Mouse (Mus musculus) erythroid progenitor cell, adult 5-6 weeks (primary cell): Measurements from ENCODE around the gene Taz. TPM values are rescaled to one million over a fixed set of nuclear protein-coding genes. Genes with fewer than 3 reads are reported as not detected.

Source experiments
- ATAC-seq: replicated peaks from 2 replicates; pipeline ENCODE4 v1.8.0; 2016; ENCODE audit warnings: moderate number of reproducible peaks, mild to moderate bottlenecking, moderate TSS enrichment, inconsistent platforms; ENCODE audit not compliant: poor library complexity, low FRiP score, severe bottlenecking
- total RNA-seq, 2 experiments: library from RNA; stranded (forward) in 1 of 2; stranded (reverse) in 1 of 2; fragments of 150-400 nt in 1 of 2; fragments of 186-747, 209-891 nt in 1 of 2; gene quantifications; 2 replicates each; pipeline versions ENCODE4 v1.2.3 to v1.2.4; 2015 to 2017; ENCODE audit warnings: low replicate concordance in 2 of 2

The Taz gene
- total RNA-seq (2015; ENCODE audit: low replicate concordance) (41.8 and 53.2 TPM in 2 replicates), total RNA-seq (2017; ENCODE audit: low replicate concordance) (13.8 and 18.6 TPM in 2 replicates)

DNA sequence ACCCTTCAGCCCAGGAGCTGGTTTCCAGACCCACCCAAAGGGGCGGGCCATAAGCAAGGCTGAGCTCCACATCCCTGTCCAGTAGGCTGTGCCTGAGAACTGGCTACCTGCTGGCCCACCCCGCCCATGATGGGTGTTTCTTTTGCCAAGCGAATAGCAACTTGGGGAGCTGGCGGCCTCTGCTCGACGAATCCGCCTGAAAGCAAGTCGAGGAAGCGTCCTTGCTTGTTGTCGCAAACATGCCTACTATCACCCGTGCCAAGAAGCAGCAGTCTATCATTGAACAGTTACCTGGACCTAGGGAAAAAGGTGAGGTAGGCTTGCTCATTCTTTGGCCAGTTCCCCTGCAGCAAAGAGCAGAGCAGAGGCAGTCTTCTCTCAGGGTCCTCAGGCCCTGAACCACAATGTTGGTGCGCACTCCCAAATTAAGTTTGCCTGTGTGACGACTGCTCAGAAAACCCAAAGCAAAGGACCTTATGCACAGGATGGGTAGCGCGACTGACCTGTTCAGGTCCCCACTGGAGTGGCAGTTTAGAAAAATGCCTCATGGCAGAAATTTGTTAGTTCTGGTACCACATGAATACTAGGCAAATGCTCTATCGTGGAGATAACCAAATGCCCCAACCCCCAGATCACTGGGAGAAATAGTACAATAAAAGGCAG, at the start of gene Taz, which contains the start of gene Dnase1l1:
Gene Taz, plus strand, starts transcription at position 181 of the 663 bp plus-strand sequence.
Gene Dnase1l1, minus strand, starts transcription at position 606 of the 663 bp plus-strand sequence.
- ATAC-seq, result peak; percentile 91

DNA sequence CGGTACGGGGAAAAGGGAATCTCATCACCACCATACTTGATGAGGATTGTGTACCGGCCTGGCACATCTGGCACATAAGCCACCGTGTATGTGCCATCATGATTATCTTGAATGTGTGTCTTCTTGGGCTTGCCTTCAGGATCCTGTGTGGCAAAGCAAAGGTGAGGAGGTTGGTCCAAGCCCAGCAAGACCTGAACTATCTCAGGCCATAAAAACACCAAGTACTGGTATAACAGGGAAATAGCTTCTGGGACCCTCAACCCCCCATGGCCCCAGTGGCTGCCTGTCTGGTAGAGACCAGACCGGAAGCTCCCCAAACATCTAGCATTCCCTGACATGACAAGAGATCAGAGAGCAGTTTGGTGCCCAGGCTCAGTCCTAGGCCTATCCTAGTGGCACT, 48.5 kb upstream of the Taz start:
- ATAC-seq, result no peak

DNA sequence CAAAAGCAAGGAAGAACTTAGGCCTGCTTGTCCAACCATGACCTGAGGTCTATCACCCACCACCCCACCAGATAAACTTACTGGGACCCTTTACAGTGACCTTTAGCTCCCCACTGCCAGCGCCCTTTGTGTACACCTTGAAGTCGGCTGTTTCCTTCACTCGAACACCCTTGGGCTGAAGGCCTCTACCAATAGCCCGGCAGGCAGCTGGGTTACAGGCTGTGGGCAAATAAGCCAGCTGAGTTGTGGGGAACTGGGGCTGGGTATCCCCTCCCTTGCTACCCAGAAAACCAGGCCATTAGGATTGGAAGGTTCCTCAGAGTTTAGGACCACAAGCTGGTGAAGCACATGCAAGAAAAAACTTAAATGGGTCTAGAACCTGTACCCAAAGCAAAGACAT, 41.4 kb upstream of the Taz start:
- no peak for ATAC-seq

DNA sequence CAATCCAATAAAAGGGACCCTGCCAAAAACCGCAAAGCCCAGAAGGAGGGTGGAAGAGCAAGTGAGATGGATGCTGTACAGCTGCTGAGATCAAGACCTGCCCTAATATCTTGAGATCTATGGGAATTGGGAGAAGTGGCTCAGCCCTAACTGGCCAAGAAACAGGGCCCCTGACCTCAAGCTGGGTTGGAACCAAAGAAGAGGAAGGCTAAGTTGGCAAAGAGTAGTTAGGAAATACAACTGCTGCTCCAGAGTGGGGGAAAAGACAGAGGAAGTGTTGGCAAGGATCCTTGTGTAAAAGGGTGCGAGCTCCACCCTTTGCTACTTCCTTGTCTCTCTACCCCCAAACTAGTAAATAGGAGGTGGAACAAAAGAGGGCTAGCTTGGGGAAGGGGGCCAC, 38.3 kb upstream of the Taz start:
- no peak for ATAC-seq

DNA sequence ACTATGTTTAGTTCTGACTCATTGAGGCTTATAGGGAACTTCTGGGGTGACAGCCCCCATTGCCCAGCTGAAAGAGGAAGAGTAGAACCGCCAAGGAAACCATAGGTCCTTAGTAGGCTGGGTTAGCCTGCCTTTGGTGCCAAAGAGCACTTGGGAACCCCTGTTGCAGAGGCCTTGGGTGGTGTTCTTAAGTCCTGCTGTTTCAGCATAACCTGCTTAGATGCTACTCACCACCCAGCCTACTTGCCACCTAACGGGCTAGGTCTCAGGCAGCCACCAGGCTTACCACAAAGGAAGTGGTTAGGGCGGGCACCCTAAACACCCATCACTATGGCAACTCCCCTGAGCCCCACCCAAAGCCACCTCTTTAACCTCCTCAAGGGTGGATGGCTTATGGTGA, 37.9 kb upstream of the Taz start:
- ATAC-seq, result peak; percentile 78

DNA sequence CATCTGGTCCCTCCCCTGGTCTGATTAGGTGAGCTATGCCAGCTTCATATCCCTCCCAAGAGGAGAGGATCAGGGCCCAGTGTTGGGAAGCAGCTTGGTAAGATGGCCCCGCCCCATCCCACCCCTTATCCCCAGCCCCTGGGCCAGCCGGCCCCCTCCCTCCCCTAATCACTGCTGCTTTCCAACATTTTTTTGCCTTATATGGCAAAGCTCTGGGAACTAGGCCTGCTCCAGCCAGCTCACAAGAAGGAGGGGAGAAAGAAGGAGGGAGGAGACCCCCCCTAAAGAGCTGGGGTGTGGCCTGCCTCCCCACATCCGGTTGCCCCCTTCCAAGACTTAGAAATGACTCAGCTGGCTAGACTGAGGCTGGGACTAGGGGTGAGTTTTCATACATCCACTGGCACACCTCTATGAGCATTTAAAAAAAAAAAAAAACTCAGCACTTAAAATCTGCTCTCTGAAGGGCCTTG, 37.1 kb upstream of the Taz start:
- no peak for ATAC-seq

DNA sequence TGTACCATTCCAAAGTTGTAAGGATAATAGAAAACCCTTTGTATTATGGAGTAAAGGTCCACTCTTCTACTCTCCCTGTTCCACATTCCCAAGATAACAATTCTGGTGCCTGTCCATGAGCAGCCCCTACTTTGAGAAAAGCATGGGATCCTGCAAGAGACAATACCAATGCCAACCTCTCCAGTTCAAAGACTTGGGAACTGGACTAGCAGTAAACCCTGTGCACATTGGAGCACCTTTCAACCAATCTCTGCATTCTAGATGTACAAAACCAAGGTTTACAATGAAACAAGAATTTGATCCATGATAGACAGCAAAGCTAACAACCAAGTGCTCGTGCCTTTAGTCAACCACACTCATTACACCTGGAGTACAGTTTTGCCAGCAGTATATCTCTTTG, 36.6 kb upstream of the Taz start:
- ATAC-seq, result no peak

DNA sequence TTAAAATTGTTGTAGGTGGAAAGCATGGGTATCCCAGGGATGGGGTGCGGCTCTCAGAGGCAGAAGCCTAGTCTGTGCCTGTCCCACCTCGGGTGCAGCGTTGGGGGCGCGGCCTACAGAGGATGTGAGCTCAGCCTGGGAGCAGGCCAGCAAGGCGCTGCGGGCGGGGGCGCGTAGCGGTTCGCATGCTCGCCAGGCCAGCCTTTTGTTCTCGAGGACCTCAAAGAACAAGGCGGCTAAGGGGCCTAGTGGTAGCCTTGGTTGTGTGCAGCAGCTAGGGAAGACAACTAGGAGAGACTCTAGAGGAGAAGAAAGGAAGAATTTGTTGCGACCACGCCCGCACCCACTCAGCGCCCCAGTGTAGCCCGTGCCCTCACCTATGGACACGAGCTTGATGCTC, 36.0 kb upstream of the Taz start:
- ATAC-seq, result peak; percentile 48

DNA sequence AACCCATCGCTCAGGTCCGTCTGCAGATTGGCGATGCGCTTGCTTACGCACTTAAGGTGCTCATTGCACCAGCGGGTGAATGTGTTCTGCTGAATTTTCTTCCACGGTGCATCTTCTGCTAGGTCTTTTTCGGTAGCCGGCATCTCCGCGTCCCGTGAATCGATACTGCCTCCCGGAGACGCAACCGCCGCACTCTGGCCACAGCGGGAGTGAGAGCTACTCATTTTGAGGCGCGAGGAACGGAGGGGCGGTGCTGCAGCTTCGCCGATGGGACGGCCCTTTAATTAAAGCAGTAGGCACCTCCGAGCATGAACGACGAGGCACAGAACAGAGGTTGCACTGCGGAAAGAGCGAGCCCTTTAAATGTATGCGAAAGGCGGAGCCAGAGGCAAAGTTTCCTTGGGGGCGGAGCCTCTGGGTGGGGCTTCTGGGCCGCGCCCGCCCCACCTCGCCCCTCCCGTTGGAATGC, 35.5 kb upstream of the Taz start:
- peak; percentile 83 for ATAC-seq

DNA sequence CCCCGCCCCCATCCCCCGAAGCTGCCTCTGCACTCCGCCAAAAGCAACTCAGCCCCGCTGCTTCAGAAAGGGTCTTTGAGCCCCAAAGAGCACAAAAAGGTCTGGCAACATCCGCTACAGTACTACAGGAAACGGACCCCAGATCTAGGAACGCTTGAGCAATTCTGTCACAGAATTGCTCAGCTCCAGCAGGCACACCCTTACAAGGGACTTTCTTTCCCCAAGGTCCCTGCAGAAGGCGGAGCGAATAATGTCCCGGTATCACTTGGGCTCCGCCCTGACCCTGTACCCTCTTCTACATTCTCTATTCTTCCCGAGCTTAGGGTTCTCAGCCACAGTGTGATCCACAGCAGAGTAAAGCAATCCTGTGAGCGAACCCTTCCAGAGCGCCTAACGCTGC, 35.0 kb upstream of the Taz start:
- ATAC-seq, result no peak

DNA sequence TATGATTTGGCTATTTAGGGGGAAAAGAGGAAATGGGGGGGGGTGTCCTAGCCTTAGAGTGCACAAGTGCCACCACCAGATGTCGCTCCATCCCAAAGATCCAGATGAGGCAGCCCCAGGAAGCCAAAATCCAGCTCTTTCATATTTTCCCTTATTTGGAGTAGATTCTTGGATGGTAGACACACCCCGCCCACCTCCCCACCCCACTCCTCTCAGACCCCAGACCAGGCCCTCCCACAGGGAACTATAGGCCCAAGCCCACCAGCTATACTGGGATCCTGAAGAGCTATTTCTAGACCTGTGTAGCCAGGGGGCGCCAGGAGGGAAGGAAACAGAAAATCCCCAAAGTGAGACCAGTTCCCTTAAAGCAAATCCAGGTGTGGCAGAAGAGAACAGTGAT, 33.1 kb upstream of the Taz start:
- no peak for ATAC-seq

DNA sequence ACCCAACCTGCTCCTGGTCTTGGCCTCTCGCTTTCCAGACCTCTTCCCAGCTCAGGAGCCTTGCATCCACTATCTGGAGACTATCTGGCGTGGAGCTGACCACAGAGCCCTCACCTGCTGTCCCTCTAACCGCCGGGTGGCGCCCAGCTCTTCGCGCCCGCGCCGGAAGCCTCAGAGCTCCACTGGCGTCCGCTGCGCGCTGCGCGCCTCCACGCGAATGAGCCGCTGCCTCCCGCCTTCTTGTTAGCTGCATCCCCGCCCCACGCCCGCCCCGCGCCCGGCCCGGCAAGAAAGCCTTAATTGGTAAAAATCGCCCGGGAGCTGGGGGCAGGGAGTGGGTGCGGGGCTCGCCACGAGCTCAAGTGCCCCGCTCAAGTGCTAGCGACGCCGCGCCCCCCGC, 32.1 kb upstream of the Taz start, which contains the start of gene Flna:
Gene Flna, minus strand, starts transcription at position 206 of the 400 bp plus-strand sequence.
- no peak for ATAC-seq

DNA sequence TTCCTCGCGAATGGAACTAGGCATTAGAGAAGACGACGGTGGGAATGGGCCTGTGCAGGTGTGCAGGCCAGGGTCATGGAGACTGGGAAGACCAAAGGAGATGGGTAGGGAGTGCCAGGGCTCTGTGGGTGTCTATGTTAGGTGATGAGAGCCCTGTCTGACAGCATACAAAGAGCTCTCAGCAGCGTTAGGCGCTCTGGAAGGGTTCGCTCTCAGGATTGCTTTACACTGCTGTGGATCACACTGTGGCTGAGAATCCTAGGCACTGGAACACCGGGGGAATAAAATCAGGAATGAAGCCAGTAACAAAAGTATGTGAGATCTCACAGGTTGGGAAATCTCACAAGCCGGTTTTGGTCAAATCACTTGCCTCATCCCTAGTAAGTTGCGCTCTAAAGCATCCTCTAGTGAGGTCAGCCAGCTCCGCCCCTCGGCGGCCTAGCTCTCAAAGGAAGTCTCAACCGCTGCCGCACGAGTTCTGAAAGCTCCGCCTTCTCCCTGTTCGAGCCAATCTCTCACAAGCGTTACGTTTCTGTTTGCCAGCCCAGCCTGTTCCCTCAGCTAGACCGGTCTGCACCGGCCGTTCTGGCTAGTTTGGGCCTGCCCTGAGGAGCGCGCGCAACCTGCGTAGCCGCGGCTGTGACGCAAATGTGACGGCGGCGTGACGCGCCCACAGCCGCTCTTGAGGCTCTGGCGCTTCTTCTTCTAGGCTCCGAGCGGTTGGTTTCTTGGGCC, 27.4 kb upstream of the Taz start, which contains the start of gene Emd:
Gene Emd, plus strand, starts transcription at position 535 of the 735 bp plus-strand sequence.
- ATAC-seq, result peak; percentile 97

DNA sequence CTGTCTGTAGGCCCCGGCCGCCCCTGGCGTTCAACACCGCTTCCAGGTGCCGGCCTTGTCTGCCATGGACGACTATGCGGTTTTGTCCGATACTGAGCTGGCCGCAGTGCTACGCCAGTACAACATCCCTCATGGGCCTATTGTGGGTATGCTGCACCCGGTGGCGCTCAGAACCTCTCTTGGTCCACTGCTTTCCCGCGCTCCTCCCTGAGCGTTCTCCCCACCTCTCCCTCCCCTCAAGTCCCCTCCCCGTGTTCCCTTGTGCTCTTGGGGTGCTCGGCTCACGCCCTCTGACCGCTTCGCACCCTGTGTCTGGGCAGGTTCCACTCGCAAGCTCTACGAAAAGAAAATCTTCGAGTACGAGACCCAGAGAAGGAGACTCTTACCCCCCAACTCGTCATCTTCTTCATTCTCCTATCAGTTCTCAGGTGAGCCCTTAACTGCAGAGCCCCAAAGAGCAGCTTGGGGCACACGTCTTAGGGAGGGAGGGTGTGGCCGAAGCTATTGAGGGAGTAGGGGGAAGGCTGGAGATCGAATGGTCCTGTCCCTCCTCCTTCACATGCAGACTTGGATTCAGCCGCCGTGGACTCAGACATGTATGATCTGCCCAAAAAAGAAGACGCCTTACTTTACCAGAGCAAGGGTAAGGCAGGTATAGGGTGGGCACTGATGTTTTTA, 26.7 kb upstream of the Taz start:
- peak; percentile 56 for ATAC-seq

DNA sequence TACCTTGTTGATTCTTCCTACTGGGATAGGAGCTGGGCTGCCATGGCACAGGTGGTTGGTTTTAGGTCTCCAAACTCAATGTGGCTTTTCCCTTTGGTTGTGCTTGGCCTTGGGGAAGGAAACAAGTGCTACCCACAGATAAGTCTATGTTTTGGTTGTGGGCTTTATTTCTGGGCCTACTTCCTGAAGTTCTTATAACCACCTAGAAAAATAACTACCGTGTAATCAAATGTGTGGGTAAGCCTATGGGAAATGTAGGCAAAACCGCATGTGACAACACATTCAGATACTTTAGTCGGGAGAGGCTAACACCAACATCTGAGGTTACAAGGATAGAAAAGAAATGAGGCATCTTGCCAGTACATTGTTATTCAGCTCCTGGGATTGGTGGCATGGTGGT, 24.0 kb upstream of the Taz start:
- ATAC-seq, result no peak

DNA sequence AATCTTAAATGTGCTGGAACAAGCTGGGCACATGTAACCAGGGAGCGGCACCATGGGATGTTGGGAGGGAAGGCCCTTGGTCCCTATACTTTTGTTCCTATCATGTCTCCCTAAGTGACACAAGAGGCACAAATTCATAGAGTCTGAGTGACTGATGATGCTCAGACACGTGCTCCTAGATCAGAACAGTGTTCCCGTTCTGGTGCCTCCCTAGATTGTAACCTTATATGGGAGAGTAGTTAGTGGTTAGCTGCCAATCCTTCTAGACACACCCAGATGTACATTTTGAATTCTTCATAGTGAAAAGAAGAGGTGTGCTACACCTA, 12.0 kb upstream of the Taz start:
- ATAC-seq, result 0 out of 2 replicates have a peak, but pooled peaks have one; percentile 22

DNA sequence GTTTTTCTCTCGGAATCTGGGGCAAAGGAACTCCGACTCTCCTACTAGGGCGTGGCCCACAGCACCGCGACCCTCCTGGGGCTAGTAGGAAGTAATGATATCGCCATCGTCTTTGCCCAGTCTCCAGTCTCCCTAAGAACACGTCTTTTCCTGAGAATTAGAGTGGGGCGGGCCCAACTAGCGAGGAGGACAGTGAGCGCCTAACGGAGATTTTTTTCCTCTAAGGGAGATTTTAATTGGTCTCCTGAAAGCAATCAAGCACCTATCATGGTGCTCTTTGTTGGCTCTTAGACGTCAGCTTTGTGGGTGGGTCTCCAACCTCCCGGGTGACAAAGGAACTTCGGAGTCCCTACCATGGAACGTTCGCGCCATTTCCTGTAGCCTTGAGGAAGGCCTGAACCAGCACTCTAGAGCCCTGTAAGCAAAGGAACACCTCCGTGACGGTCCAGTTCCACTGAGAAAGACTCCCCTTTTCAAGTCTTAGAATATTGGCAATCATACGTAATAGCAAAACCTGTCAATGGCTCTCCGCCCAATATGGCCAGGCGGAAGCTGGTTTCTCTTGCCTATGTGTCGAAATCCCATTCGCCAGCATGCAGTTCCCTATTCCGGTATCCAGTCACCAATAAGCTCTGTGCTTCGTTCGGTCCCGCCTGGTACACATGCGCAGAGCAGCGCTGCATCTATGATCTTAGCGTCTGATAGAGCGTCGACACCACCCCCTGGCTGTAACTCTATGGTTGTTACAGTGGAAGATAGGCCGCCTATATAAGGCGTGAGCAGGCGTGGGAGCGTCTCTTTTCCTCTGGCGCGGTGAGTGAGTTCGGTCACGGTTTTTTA, 11.4 kb upstream of the Taz start, which contains the start of gene Rpl10:
Gene Rpl10, plus strand, starts transcription at position 751 of the 840 bp plus-strand sequence.
- peak; percentile 96 for ATAC-seq

DNA sequence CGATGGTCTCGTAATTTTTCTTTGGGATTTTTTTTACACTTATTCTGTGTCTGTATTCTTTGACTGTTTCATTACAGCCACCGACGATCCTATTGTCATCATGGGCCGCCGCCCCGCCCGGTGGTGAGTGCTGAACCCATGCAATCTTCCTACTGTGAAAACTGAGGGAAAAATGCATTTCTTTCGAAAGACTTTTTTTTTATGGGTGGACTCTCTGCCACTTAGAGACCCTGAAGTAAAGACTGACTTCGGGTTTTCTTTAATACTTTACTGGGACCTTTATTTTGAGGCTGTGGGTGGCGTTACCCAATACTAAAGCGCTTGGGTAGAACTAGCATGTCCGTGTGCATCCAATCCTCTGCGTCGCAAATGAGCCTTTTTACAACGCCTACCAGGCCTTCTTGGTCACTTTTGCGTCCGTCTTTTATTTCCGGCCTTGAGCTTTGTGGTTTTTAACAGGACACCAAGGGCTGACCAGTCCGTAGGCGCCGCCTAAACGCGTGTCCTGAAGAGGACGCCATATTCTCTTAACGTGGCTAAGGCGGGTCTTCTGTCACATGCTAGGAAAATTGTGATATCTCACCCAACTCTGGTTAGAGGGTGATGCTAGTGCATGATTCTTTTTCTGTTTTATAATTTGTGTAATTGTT, 10.7 kb upstream of the Taz start:
- 0 out of 2 replicates have a peak, but pooled peaks have one; percentile 40 for ATAC-seq
